Mouse (Mus musculus): ENCODE data around the gene Slc44a4.

- TF ChIP-seq CTCF (IDR thresholded peaks at IDR 0.05; ENCODE audit: extremely low read depth, insufficient read length, insufficient replicate concordance, low read depth, low read length) (no peak), POLR2A (IDR thresholded peaks at IDR 0.05; ENCODE audit: low read depth, low read length) (no peak; the same call in 1 of the 2 replicates)
These were observed 20.1 kb upstream of the Slc44a4 start for GRCm38 (mm10) chr17:34894074-34894597.
